Mouse (Mus musculus) B cell, adult 67 days (primary cell): ENCODE results near the gene Gm5128. TPM values are rescaled to one million over a fixed set of nuclear protein-coding genes. Genes with fewer than 3 reads are reported as not detected.

Experiments used
- total RNA-seq, 2 experiments: library from RNA; stranded (reverse); gene quantifications; 4 replicates each; pipeline ENCODE4 v1.2.4; 2023

Gm5128 gene
- not detected for total RNA-seq

GRCm38 (mm10) chrX:135372984-135373383 lies at the start of gene Gm5128:
Gene Gm5128 (plus strand): TSS chrX:135373284.

Other genes with a start within 250 kb of the Gm5128 start
- not detected for gene Gm15023, start 195.7 kb upstream of the Gm5128 start, total RNA-seq
- not detected for gene Tceal6, start 162.6 kb upstream of the Gm5128 start, total RNA-seq
- not detected for gene Pramel3, start 71.0 kb upstream of the Gm5128 start, total RNA-seq
- not detected for gene Gm7903, start 60.6 kb downstream of the Gm5128 start, total RNA-seq
- gene AV320801, start 121.3 kb downstream of the Gm5128 start, total RNA-seq, result not detected
- not detected for gene Nxf7, start 225.5 kb downstream of the Gm5128 start, total RNA-seq